Mouse (Mus musculus) hindbrain, embryonic 14.5 days (tissue): ENCODE measurements around the gene Gbp2b. TPM values are rescaled to one million over a fixed set of nuclear protein-coding genes. Genes with fewer than 3 reads are reported as not detected.

Source experiments
- ATAC-seq: fragments of 200-750 bp; cut with Nextera tagmentation; 2 replicates; pipeline ENCODE4 v1.8.0; 2017; ENCODE audit warnings: moderate number of reproducible peaks, mild to moderate bottlenecking, moderate TSS enrichment, moderate library complexity; ENCODE audit not compliant: low FRiP score
- DNase-seq: peaks from one replicate; pipeline ENCODE4 v3.0.0-alpha.2; 2015; ENCODE audit warnings: low spot score
- H3K27ac ChIP-seq: fragments of 300-500 bp; sonication (generic); 2 replicates; pipeline ENCODE4 v1.5.1; 2014; ENCODE audit warnings: mild to moderate bottlenecking, moderate library complexity
- H3K27me3 ChIP-seq: fragments of 300-500 bp; sonication (generic); 2 replicates; pipeline ENCODE4 v1.6.1; 2014; ENCODE audit warnings: mild to moderate bottlenecking, low read length, mixed read lengths; ENCODE audit not compliant: control insufficient read depth, insufficient read depth
- H3K36me3 ChIP-seq: fragments of 300-500 bp; sonication (generic); replicated peaks from 2 replicates; pipeline ENCODE4 v1.6.1; 2014; ENCODE audit not compliant: control insufficient read depth, insufficient read depth
- H3K4me1 ChIP-seq: fragments of 300-500 bp; sonication (generic); replicated peaks from 2 replicates; pipeline ENCODE4 v1.6.1; 2014; ENCODE audit warnings: antibody characterized with exemption, low read length, mixed read lengths; ENCODE audit not compliant: control insufficient read depth, insufficient read depth
- H3K4me2 ChIP-seq: fragments of 300-500 bp; sonication (generic); replicated peaks from 2 replicates; pipeline ENCODE4 v1.6.1; 2014; ENCODE audit warnings: mild to moderate bottlenecking, moderate library complexity
- H3K4me3 ChIP-seq: fragments of 300-500 bp; sonication (generic); replicated peaks from 2 replicates; pipeline ENCODE4 v1.5.1; 2014; ENCODE audit warnings: mild to moderate bottlenecking, low read length
- H3K9ac ChIP-seq: fragments of 300-500 bp; sonication (generic); 2 replicates; pipeline ENCODE4 v1.6.1; 2014
- H3K9me3 ChIP-seq: fragments of 300-500 bp; sonication (generic); 2 replicates; pipeline ENCODE4 v1.6.1; 2016; ENCODE audit warnings: low read length; ENCODE audit not compliant: control insufficient read depth
- WGBS: fragments of 180-500 bp; shearing (Covaris S2); extraction: QIAGEN DNeasy Blood & Tissue Kit; methylation state at CpG from one replicate; pipeline ENCODE4 v1.1.7; 2014; 5-methylcytosine and 5-hydroxymethylcytosine counted together
- microRNA-seq: library from miRNA; unstranded; fragments of <30 nt; microRNA quantifications from one replicate; pipeline ENCODE4, GENCODE M21; 2016
- polyA plus RNA-seq: library from polyadenylated mRNA; unstranded; fragments of >200 nt; fragmentation: Nextera tagmentation; extraction: Ambion mirVana; gene quantifications from 2 replicates; pipeline ENCODE4 v1.2.1, GENCODE M21; 2014

Gene Gbp2b
- polyA plus RNA-seq, 1 experiment from 2014 or later, result not detected

DNA sequence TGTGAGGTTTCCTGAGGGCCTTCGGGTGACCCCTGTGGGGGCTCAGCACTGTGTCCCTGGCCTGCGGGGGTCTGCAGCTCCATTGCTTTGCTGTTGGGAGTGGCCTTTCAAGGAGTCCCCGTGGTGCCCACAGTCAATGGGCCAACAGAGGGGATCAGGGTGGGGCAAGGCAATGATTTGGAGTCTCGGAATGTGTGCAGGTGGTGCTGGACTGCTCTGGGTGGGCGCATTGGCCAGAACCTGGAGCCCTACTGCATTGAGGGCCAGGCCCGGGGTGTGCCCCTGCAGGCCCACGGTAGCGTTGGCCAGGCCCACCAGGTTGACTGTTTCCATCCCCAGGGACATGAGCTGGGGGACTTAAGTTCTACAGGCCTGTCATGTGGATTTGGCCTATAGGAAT is 70.1 kb downstream of the Gbp2b start:
- ATAC-seq, result no peak

More for the DNA sequence above, 70.1 kb downstream of the Gbp2b start:
- H3K4me2 ChIP-seq, result no peak overlapping the region
- no peak for DNase-seq
- no peak overlapping the region for H3K27ac ChIP-seq
- H3K36me3 ChIP-seq, result no peaks in the 10 kb centered on the region
- 93% methylated on average over 8 of the region's 8 CpGs for WGBS
- H3K9me3 ChIP-seq, result no peaks in the 10 kb centered on the region
- no peak overlapping the region for H3K9ac ChIP-seq
- H3K27me3 ChIP-seq, result no peaks in the 10 kb centered on the region
- H3K4me1 ChIP-seq, result no peaks in the 10 kb centered on the region
- no peak overlapping the region for H3K4me3 ChIP-seq

Small RNA genes within 50 kb of the gene (microRNA-seq; reads per million reads assigned to microRNA genes)
- not detected for gene Mir6381

Other genes with a start within 250 kb of the Gbp2b start
- 17.8 and 21.1 TPM in 2 replicates for gene Pdlim5, start 199.2 kb upstream of the Gbp2b start, polyA plus RNA-seq
- gene Gbp5, start 100.9 kb upstream of the Gbp2b start, polyA plus RNA-seq, result 0.23 and 0.25 TPM in 2 replicates
- gene Gbp7, start 64.5 kb upstream of the Gbp2b start, polyA plus RNA-seq, result 2.5 and 2.8 TPM in 2 replicates
- 0.65 and 1.7 TPM in 2 replicates for gene Gbp3, start 34.8 kb upstream of the Gbp2b start, polyA plus RNA-seq
- 0.32 and 0.89 TPM in 2 replicates for gene Gbp2, start 25.8 kb downstream of the Gbp2b start, polyA plus RNA-seq
- 4.7 and 5.5 TPM in 2 replicates for gene Kyat3, start 106.2 kb downstream of the Gbp2b start, polyA plus RNA-seq
- gene Gtf2b, start 170.2 kb downstream of the Gbp2b start, polyA plus RNA-seq, result 72.1 and 76.5 TPM in 2 replicates